Mouse (Mus musculus) C2C12 (cell line): ENCODE results near the gene Rpl39.

Source experiments
- CTCF ChIP-seq: IDR thresholded peaks from one replicate; pipeline ENCODE4 v1.5.1; 2011; ENCODE audit not compliant: control insufficient read depth, insufficient read depth, insufficient read length
- USF1 ChIP-seq: IDR thresholded peaks from one replicate; pipeline ENCODE4 v1.6.1; 2011; ENCODE audit warnings: low read depth, mild to moderate bottlenecking, control low read depth, moderate library complexity

GRCm38 (mm10) chrX:37109526-37110192 lies 24.5 kb upstream of the Rpl39 start:
- TF ChIP-seq CTCF (no peak), USF1 (no peak)
